Mouse (Mus musculus): ENCODE results near the gene Tmem211.

The Tmem211 gene

GRCm38 (mm10) chr5:113209898-113210297 is 16.8 kb upstream of the Tmem211 start:
- in situ Hi-C loops (cut with MboI; ENCODE audit: low pct_unique_long_range_greater_than_20kb in 1 of 2, low sequenced_read_pairs in 2 of 2, unreplicated experiment in 1 of 2), result no loop called here

- in situ Hi-C loops (cut with MboI; ENCODE audit: low pct_unique_long_range_greater_than_20kb in 1 of 2, low sequenced_read_pairs in 2 of 2, unreplicated experiment in 1 of 2), result no loop called here
Measured at GRCm38 (mm10) chr5:113210314-113210713, 16.4 kb upstream of the Tmem211 start.

- in situ Hi-C loops (cut with MboI; ENCODE audit: low pct_unique_long_range_greater_than_20kb in 1 of 2, low sequenced_read_pairs in 2 of 2, unreplicated experiment in 1 of 2), result no loop called here
Measured at GRCm38 (mm10) chr5:113212156-113212835, 14.4 kb upstream of the Tmem211 start.

GRCm38 (mm10) chr5:113214041-113214440 is 12.7 kb upstream of the Tmem211 start:
- in situ Hi-C loops (cut with MboI; ENCODE audit: low pct_unique_long_range_greater_than_20kb in 1 of 2, low sequenced_read_pairs in 2 of 2, unreplicated experiment in 1 of 2), result no loop called here

- in situ Hi-C loops (cut with MboI; ENCODE audit: low pct_unique_long_range_greater_than_20kb in 1 of 2, low sequenced_read_pairs in 2 of 2, unreplicated experiment in 1 of 2), result no loop called here
Measured at GRCm38 (mm10) chr5:113214455-113214854, 12.3 kb upstream of the Tmem211 start.

DNA sequence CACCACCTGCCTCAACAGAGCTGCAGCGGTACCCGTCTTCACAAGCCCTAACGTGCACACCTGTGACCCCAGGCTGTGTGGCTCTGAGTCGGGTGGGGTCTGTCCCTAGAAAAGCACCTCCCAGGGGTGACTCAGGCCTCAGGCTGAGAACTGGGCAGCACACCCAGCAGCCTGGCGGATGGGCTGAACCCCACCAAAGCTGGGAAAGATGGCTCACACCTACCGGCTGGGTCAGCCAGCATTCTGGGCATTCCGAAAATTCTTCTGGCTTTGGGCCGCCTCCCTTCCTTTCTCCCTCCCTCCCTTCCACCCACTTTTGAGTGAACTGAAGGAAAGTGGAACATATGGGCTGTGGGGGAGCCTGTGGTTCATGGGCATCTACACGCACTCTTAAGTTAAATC is 11.1 kb upstream of the Tmem211 start:
- in situ Hi-C loops (cut with MboI; ENCODE audit: low pct_unique_long_range_greater_than_20kb in 1 of 2, low sequenced_read_pairs in 2 of 2, unreplicated experiment in 1 of 2), result loop anchor here in 1 of 2 experiments (5.0 kb wide), 1 partner anchor 33 kb away; no protein-coding TSS in a partner anchor

GRCm38 (mm10) chr5:113216328-113216960 is 10.3 kb upstream of the Tmem211 start:
- in situ Hi-C loops (cut with MboI; ENCODE audit: low pct_unique_long_range_greater_than_20kb in 1 of 2, low sequenced_read_pairs in 2 of 2, unreplicated experiment in 1 of 2), result loop anchor here in 1 of 2 experiments (5.0 kb wide), 1 partner anchor 34 kb away; no protein-coding TSS in a partner anchor

DNA sequence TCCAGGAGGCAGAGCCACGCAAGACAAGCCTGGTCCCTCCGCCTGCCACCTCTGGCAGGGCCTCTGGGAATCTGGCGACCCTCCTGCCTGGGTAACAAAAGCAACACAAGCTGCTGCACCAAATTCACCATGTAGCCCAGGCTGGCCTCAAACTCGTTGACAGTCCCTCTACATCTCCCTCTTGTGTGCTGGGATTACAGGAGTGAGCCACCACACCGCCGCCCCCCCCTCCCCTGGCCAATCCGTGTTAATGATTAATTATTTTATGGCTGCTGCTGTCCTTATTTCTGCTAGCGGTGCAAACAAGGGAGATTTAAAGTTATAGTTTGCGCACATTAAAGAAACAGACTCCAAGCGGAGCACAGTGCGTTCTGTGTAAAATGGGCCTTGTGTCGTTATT is 9.6 kb upstream of the Tmem211 start:
- in situ Hi-C loops (cut with MboI; ENCODE audit: low pct_unique_long_range_greater_than_20kb in 1 of 2, low sequenced_read_pairs in 2 of 2, unreplicated experiment in 1 of 2), result loop anchor here in 1 of 2 experiments (5.0 kb wide), 1 partner anchor 35 kb away; no protein-coding TSS in a partner anchor

DNA sequence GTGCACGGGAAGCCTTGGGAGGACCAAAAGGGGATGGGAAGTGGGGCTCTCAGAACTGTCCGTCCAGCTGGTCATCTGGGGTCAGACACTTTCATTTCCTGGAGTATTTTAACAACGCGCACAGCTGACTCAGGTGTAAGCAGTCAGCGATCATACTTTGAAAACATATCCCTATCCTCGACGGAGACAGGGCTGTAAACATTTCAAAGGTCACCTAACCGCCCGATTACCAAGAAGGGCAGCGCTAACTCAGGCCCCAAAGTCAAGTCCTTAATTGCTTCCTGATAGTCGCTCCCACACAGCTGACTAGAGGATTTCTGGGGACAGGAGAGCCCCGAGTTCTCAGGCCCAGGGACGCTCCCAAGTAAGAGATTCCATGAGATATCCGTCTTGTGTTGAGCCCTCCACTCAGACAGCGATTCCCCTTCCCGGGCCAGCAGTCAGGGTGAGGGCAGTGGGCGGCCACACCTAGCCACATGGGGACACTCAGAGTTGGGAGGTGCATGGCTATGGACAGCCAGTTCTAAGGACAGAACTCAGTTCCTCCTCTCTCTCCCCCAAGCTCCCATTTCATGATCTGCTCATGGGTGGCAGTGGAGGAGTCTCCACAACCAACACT is 8.0 kb upstream of the Tmem211 start:
- in situ Hi-C loops (cut with MboI; ENCODE audit: low pct_unique_long_range_greater_than_20kb in 1 of 2, low sequenced_read_pairs in 2 of 2, unreplicated experiment in 1 of 2), result loop anchor here in 1 of 2 experiments (5.0 kb wide), 1 partner anchor 36 kb away; no protein-coding TSS in a partner anchor

- in situ Hi-C loops (cut with MboI; ENCODE audit: low pct_unique_long_range_greater_than_20kb in 1 of 2, low sequenced_read_pairs in 2 of 2, unreplicated experiment in 1 of 2), result loop anchor here in 1 of 2 experiments (5.0 kb wide), 1 partner anchor 37 kb away; no protein-coding TSS in a partner anchor
Measured at GRCm38 (mm10) chr5:113219450-113219849, 7.3 kb upstream of the Tmem211 start.

DNA sequence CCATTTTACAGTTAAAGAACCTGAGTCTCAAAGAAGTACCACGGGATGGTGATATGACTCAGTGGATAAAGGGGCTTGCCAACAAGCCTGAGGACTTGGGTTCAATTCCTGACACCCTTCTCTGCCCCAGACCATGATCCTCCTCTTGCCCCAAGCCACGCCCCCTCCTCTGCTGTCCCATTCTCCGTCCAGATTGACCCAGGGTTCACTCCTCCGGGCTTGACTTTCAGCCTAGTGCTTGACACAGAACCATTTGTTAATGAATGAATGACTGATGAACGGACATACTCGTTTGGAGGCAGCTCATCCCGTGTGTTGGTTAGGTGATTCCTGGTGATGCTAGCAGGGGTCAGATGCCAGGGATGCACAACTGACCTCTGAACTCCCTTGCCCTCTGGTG is 6.8 kb upstream of the Tmem211 start:
- in situ Hi-C loops (cut with MboI; ENCODE audit: low pct_unique_long_range_greater_than_20kb in 1 of 2, low sequenced_read_pairs in 2 of 2, unreplicated experiment in 1 of 2), result loop anchor here in 1 of 2 experiments (5.0 kb wide), 1 partner anchor 38 kb away; no protein-coding TSS in a partner anchor

DNA sequence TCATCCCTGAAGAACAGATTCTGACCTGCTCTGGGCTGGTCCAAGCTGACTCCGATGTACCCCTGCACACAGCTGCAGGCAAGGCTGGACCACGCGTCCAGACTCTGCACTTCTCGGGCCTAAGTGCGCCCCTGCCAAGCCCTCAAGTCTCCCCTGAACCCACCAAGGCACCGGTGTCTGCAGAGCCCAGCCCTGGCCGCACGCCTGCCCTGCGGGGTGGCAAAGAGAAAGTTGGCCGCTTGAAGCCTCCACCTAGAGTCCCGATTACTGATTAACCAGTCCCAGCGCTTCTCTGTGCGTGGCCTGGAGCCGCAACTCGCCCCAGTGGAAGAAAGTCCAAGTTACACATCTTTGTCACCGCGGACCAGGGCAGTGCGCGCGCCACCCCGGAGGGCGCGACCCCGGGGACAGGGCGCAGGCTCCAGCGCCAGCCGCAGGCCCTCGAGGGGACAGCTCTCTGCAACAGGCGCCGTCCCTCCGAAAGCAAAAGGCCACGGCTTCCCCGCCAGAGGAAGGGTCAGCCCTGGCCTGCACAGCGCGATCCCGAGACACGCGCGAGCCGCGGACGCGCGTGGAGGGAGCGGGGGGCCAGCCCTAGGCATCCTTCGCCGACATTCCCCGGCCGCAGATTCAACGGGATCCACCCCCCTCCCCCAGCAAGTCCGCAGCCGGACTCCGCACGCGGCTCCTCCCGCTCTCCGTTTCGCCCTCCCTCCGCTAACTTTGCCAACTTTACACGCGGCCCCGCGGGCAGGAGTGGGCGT is 6.1 kb upstream of the Tmem211 start:
- in situ Hi-C loops (cut with MboI; ENCODE audit: low pct_unique_long_range_greater_than_20kb in 1 of 2, low sequenced_read_pairs in 2 of 2, unreplicated experiment in 1 of 2), result no loop called here

GRCm38 (mm10) chr5:113221147-113221865 is 5.4 kb upstream of the Tmem211 start, which contains the start of gene 2900026A02Rik:
Gene 2900026A02Rik (minus strand): TSS chr5:113221236.
- in situ Hi-C loops (cut with MboI; ENCODE audit: low pct_unique_long_range_greater_than_20kb in 1 of 2, low sequenced_read_pairs in 2 of 2, unreplicated experiment in 1 of 2), result no loop called here

GRCm38 (mm10) chr5:113223888-113224287 is 2.8 kb upstream of the Tmem211 start:
- in situ Hi-C loops (cut with MboI; ENCODE audit: low pct_unique_long_range_greater_than_20kb in 1 of 2, low sequenced_read_pairs in 2 of 2, unreplicated experiment in 1 of 2), result no loop called here

GRCm38 (mm10) chr5:113225271-113225670 is 1.4 kb upstream of the Tmem211 start:
- in situ Hi-C loops (cut with MboI; ENCODE audit: low pct_unique_long_range_greater_than_20kb in 1 of 2, low sequenced_read_pairs in 2 of 2, unreplicated experiment in 1 of 2), result no loop called here

- in situ Hi-C loops (cut with MboI; ENCODE audit: low pct_unique_long_range_greater_than_20kb in 1 of 2, low sequenced_read_pairs in 2 of 2, unreplicated experiment in 1 of 2), result no loop called here
Measured at GRCm38 (mm10) chr5:113225686-113226435, 848 bp upstream of the Tmem211 start.

GRCm38 (mm10) chr5:113230196-113230595 is 3.5 kb downstream of the Tmem211 start:
- in situ Hi-C loops (cut with MboI; ENCODE audit: low pct_unique_long_range_greater_than_20kb in 1 of 2, low sequenced_read_pairs in 2 of 2, unreplicated experiment in 1 of 2), result no loop called here
